Mouse (Mus musculus) left cerebral cortex, adult 2 months (tissue): ENCODE measurements at regions not wholly inside any gene's neighbourhood (a gene's known extent, or its start where the extent isn't known, plus 50 kb on each side); places are given as distances from the start of the nearest gene placed in this dataset.

Experiments
- DNase-seq, 2 experiments: peaks; one replicate each; pipeline ENCODE4 v3.0.0; 2021 to 2022; ENCODE audit warnings: low spot score in 2 of 2, mixed read lengths in 1 of 2; ENCODE audit errors: extremely low spot score in 1 of 2
- H3K27ac ChIP-seq: fragments of 200-600 bp; 2 replicates; pipeline ENCODE4 v1.8.1; 2022
- H3K4me3 ChIP-seq: fragments of 200-600 bp; 2 replicates; pipeline ENCODE4 v1.8.1; 2022
- CTCF ChIP-seq: fragments of 200-600 bp; IDR thresholded peaks from 2 replicates; pipeline ENCODE4 v1.8.1; 2022; ENCODE audit warnings: antibody characterized with exemption, mild to moderate bottlenecking, moderate library complexity
- intact Hi-C: fragments of 180-260 bp; cut with DNase I; formaldehyde crosslinking; loops from one replicate; pipeline ENCODE4 v1.15.1; 2025

DNA sequence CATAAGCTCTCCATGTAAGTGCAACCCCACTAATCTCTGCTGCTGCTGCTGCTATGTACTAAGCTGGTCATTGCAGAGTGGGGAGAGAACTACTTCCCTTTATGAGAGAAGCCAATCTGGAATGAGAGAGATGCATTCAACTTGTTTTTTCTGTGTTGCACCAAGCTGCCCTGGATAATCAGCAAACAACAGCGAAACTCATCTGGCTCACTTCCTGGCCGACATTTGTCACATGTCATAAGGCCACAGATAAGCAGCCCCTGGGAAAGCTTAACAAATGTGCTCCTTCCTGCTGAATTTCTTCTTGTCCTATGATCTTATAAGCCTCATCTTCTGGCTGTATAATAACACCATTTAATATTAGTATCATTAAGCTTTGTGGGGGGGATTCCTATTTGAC is 224.5 kb downstream of the Ube2cbp start:
- DNase-seq: no peak
- H3K27ac ChIP-seq: no peak overlapping the region
- no peak for TF ChIP-seq CTCF
- H3K4me3 ChIP-seq: no peak overlapping the region
- intact Hi-C loops: no loop called here

DNA sequence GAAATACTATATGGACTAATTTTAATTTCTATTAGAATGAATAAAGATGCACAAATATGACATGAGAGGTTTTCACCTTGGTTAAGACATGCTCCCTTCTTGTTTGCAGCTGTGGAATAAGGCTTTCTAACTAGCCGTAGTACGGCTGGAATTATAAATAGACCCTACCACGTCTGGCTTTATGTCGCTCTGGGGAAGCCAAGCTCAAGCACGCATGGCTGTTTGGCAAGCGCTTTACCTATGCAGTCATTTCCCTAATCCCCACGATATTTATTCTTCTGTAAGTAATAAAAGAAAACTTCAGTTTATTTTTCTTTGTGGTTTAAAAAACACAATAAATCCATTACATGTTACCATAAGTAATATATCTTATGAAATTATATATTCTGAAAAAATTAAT is 223.9 kb downstream of the Ube2cbp start:
- H3K27ac ChIP-seq: no peak overlapping the region
- intact Hi-C loops: no loop called here
- no peak overlapping the region for H3K4me3 ChIP-seq
- DNase-seq: no peak
- TF ChIP-seq CTCF: no peak

DNA sequence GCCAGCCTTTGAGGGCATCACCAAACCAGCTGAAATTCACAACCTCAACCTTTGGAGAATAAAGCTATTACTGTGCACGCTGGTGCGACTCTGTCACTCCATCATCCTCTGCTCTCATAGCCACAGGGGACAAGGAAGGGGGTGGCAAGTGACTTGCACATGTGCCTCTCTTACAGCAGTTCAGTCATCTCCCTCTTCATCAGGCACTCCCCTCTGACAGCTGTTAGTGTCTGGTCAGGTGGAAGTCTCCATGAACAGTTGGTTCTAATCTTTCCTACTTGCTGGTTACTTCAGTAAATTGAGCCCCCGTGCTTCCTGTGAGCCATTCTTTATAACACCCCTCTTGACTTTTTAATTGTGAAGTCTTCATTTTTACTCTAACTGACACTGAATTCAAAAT is 214.6 kb downstream of the Ube2cbp start:
- TF ChIP-seq CTCF: no peak
- intact Hi-C loops: no loop called here
- no peak for DNase-seq
- Histone ChIP-seq H3K27ac (no peak overlapping the region), H3K4me3 (no peak overlapping the region)

DNA sequence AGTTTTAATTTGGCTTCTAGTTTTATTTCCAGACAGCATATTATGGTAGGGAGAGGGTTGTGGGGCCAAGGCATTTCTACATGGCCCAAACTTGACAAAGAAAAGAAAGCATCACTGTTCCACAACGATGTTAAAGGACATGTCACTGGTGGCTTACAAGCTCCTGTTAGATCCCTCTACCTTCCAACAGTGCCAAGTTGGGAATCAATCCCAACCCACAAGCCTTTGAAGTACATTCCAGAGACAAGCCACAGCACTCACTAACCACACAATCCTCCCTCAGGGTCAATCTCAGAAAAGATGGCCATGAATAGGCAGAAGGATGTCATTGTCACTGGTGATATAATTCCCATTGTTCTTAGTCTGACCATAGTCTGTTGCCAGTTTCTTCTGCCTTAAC is 213.4 kb downstream of the Ube2cbp start:
- Histone ChIP-seq H3K4me3 (no peak overlapping the region), H3K27ac (no peak overlapping the region)
- DNase-seq: no peak
- no peak for TF ChIP-seq CTCF
- intact Hi-C loops: no loop called here
